In the genomic region with DNA sequence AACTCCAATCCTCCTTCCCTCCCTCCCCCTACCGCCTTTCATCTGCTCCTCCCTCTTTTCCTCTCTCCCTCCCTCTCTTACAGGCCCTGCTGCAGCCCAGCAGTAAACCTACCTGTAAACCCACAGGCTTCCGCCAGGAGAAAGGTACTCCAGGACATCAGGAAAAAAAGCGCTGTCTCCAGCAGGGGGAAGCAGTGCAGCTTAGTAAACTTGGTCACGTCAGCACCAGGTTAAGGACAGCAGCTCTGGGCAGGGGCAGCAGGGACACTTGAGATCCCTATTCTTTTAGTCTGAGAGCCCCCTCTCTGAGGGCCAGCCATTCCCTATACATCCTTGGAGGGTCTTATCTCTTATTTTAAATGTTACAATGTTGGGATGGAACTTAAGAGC, we compare ENCODE assay signal across 8 mouse cellular contexts.
A peak's percentile ranks its signal among the peaks of the same experiment; 100 is the strongest.
DNase-seq lines count a peak whose midpoint lies in the region; ATAC-seq and TF ChIP-seq lines count a peak whose summit lies in the region.

No protein-coding gene starts in this region.

- TF ChIP-seq CTCF in Patski (IDR thresholded peaks at IDR 0.05): peak; percentile 75
- TF ChIP-seq CTCF in cortical plate, adult 2 months (IDR thresholded peaks at IDR 0.05; ENCODE audit: extremely low read depth, insufficient read depth, low read length): peak; percentile 44

- peak; percentile 65 for ATAC-seq in Patski
- peak; percentile 37 to 58; a peak in 2 of 4 replicates for ATAC-seq in hematopoietic stem cell, adult 5-6 weeks (replicated peaks in 1 of 2; ENCODE audit: insufficient read depth in 1 of 2, low FRiP score in 2 of 2, low TSS enrichment in 1 of 2, low read depth in 1 of 2, poor library complexity in 2 of 2, severe bottlenecking in 2 of 2)
- no peak; the same call in 1 of the 2 replicates for ATAC-seq in midbrain, embryonic 14.5 days (ENCODE audit: low FRiP score, low TSS enrichment)

- H3K9me3 ChIP-seq in heart, embryonic 10.5 days: no peaks in the 10 kb centered on the region
- no peaks in the 10 kb centered on the region for H3K9me3 ChIP-seq in midbrain, embryonic 14.5 days (ENCODE audit: control insufficient read depth, low read length)

- no peaks in the 10 kb centered on the region for H3K36me3 ChIP-seq in heart, embryonic 10.5 days
- H3K36me3 ChIP-seq in midbrain, embryonic 14.5 days (ENCODE audit: control insufficient read depth, insufficient read depth, low read length): no peaks in the 10 kb centered on the region

- no peak overlapping the region for H3K27ac ChIP-seq in heart, embryonic 10.5 days
- H3K27ac ChIP-seq in cortical plate, adult 2 months (ENCODE audit: insufficient read depth, low read length): no peak overlapping the region
- no peak overlapping the region for H3K27ac ChIP-seq in midbrain, embryonic 14.5 days (replicated peaks; ENCODE audit: low read depth, low read length)

- no peaks in the 10 kb centered on the region for H3K27me3 ChIP-seq in heart, embryonic 10.5 days (ENCODE audit: insufficient read depth, poor library complexity, severe bottlenecking)
- peaks cover 52% of the 10 kb centered on the region for H3K27me3 ChIP-seq in Patski
- no peaks in the 10 kb centered on the region for H3K27me3 ChIP-seq in midbrain, embryonic 14.5 days (ENCODE audit: control insufficient read depth, insufficient read depth, low read length)

- H3K4me2 ChIP-seq in midbrain, embryonic 14.5 days (ENCODE audit: low read length): no peak overlapping the region

- no peak for TF ChIP-seq POLR2A in cortical plate, adult 2 months (IDR thresholded peaks at IDR 0.05; ENCODE audit: extremely low read depth, insufficient read depth, low read length)

- H3K9ac ChIP-seq in midbrain, embryonic 14.5 days (replicated peaks; ENCODE audit: low read length): no peak overlapping the region

- POLR2A ChIA-PET in Patski (lab: Charles Lee): no interaction called here

- in situ Hi-C loops in Patski (cut with MboI; ENCODE audit: low pct_unique_long_range_greater_than_20kb): loop anchor here (5.0 to 25.0 kb wide), 2 partner anchors 180 to 400 kb away; no protein-coding TSS in a partner anchor

- 8% methylated on average over 4 of the region's 4 CpGs for WGBS in heart, embryonic 10.5 days
- 28% methylated on average over 4 of the region's 4 CpGs for WGBS in midbrain, embryonic 14.5 days

- H3K4me1 ChIP-seq in heart, embryonic 10.5 days: no peaks in the 10 kb centered on the region
- H3K4me1 ChIP-seq in cortical plate, adult 2 months (ENCODE audit: control insufficient read depth, insufficient read depth, low read length): no peaks in the 10 kb centered on the region; the same call in 1 of the 2 replicates
- H3K4me1 ChIP-seq in midbrain, embryonic 14.5 days (ENCODE audit: control insufficient read depth, insufficient read depth, low read length): no peaks in the 10 kb centered on the region

- intact Hi-C loops in left cerebral cortex, postnatal 25 days (cut with DNase I): loop anchor here (5.0 kb wide), 1 partner anchor 130 kb away; a partner anchor contains a TSS

- CTCF ChIA-PET in Patski (lab: Charles Lee): no interaction called here

- DNase-seq in heart, embryonic 10.5 days (ENCODE audit: low spot score): peak; percentile 75
- DNase-seq in heart, adult 11 months: no peak
- DNase-seq in Patski (ENCODE audit: low read depth, low spot score): no peak
- peak; percentile 12 to 38 for DNase-seq in left cerebral cortex, postnatal 25 days (ENCODE audit: low spot score in 2 of 2)
- peak; percentile 73 for DNase-seq in midbrain, embryonic 14.5 days
- peak; percentile 30 for DNase-seq in thymus, postnatal 14 days

- no peak overlapping the region for H3K4me3 ChIP-seq in heart, embryonic 10.5 days
- no peak overlapping the region for H3K4me3 ChIP-seq in cortical plate, adult 2 months (ENCODE audit: insufficient read depth, low read length)
- H3K4me3 ChIP-seq in midbrain, embryonic 14.5 days (replicated peaks; ENCODE audit: low read depth, low read length): no peak overlapping the region

Comparison
In these comparisons a context has a peak if more than half of its experiments do, and no peak if none do; other contexts are left out.
1. DNase-seq: peak in heart, embryonic 10.5 days (single experiment), left cerebral cortex, postnatal 25 days (2 of 2), midbrain, embryonic 14.5 days (single experiment) and thymus, postnatal 14 days (single experiment); none in heart, adult 11 months (single experiment) and Patski (single experiment).